Mouse (Mus musculus): ENCODE results near the gene Gm9758. TPM values are rescaled to one million over a fixed set of nuclear protein-coding genes. Genes with fewer than 3 reads are reported as not detected.
A peak's percentile ranks its signal among the peaks of the same experiment; 100 is the strongest.
"Not testable (repeated sequence)": the region's sequence is repeated elsewhere in the genome, so short reads cannot be mapped to it uniquely, and the experiment has no call there.

Gene Gm9758
- not detected in 2 replicates for polyA plus RNA-seq (2014; fragmentation: Nextera tagmentation; extraction: Ambion mirVana)

DNA sequence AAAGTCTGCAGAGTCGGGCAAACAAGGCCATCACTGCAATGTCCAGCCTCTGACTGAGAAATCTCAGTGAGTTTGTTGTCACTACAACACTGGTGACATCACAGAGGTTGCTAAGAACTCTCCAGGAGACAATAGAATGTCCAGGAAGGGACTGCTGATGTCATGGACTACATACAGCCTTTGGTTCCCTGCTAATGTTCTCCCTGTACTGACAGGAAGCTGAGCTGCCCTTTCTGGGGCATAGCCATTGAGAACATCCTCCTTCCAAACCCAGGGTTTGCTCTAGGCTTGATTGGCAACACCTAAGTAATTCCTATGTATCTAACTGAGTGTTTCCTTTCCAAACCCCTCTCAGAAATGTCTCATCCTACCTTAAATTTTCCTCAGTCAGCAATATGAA, at the start of gene Gm9758:
Gm9758 (minus strand) TSS at position 101 of the 400 bp plus-strand sequence.
- H3K9ac ChIP-seq (replicated peaks; ENCODE audit: low read length); DNase-seq (ENCODE audit: low spot score); H3K27me3 ChIP-seq (ENCODE audit: control insufficient read depth, insufficient read depth, low read length); H3K36me3 ChIP-seq (replicated peaks; ENCODE audit: control insufficient read depth, insufficient read depth, low read depth, low read length); H3K4me3 ChIP-seq (ENCODE audit: low read depth, low read length); ATAC-seq (replicated peaks; ENCODE audit: insufficient number of reproducible peaks, low FRiP score, low TSS enrichment, low read depth); H3K4me2 ChIP-seq (ENCODE audit: low read depth, low read length); H3K9me3 ChIP-seq (replicated peaks; ENCODE audit: control insufficient read depth, low read length); H3K4me1 ChIP-seq (ENCODE audit: control insufficient read depth, insufficient read depth, low read length); H3K27ac ChIP-seq (replicated peaks; ENCODE audit: low read depth, low read length): not testable (repeated sequence)
- WGBS: 42% methylated on average over 1 of the region's 1 CpGs

DNA sequence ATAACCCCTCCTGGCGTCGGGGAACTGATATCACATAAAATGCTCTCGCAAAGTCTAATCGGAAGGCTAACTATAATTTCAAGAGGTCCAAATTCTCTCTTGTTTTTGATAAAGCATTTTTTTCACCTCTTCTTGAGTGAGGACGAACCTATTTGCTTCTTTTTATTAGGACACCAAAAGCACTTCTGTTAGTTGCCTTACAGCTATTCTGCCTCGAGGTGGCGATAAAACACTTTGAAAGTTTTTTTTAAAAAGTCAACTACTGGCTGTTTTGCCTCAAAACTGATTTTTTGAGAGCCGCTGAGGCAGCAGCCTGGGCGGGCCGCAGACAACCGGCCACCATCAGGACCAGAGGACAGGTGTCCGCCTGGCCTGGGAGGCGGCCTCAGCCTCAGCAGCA, 49.1 kb upstream of the Gm9758 start:
- WGBS: 80% methylated on average over 13 of the region's 13 CpGs
- not testable (repeated sequence) for H3K27ac ChIP-seq (replicated peaks; ENCODE audit: low read depth, low read length)

DNA sequence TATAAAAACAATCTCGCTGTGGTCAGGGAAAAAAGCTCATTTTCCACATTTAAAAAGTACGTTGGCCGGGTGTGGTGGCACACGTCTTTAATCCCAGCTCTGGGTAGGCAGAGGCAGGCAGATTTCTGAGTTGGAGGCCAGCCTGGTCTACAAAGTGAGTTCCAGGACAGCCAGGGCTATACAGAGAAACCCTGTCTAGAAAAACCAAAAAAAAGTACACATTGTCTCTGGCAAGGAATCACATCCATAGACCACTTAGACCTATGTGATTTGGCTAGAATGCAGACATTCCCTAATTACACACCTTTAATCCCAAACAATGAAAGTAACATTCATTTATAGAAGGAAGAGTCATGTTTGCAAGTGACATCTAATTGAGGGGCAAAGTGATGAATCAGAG, 46.8 kb upstream of the Gm9758 start:
- H3K4me1 ChIP-seq (ENCODE audit: control insufficient read depth, insufficient read depth, low read length); H3K4me2 ChIP-seq (ENCODE audit: low read depth, low read length); ATAC-seq (replicated peaks; ENCODE audit: insufficient number of reproducible peaks, low FRiP score, low TSS enrichment, low read depth); H3K27me3 ChIP-seq (ENCODE audit: control insufficient read depth, insufficient read depth, low read length); H3K4me3 ChIP-seq (ENCODE audit: low read depth, low read length); H3K9ac ChIP-seq (replicated peaks; ENCODE audit: low read length); H3K9me3 ChIP-seq (replicated peaks; ENCODE audit: control insufficient read depth, low read length); H3K36me3 ChIP-seq (replicated peaks; ENCODE audit: control insufficient read depth, insufficient read depth, low read depth, low read length); H3K27ac ChIP-seq (replicated peaks; ENCODE audit: low read depth, low read length); DNase-seq (ENCODE audit: low spot score): not testable (repeated sequence)
- WGBS: 85% methylated on average over 4 of the region's 4 CpGs

More for the DNA sequence above, 49.1 kb upstream of the Gm9758 start:
- peak; percentile 5 for DNase-seq (ENCODE audit: low spot score)
- H3K27me3 ChIP-seq (ENCODE audit: control insufficient read depth, insufficient read depth, low read length); H3K9ac ChIP-seq (replicated peaks; ENCODE audit: low read length); H3K36me3 ChIP-seq (replicated peaks; ENCODE audit: control insufficient read depth, insufficient read depth, low read depth, low read length); H3K9me3 ChIP-seq (replicated peaks; ENCODE audit: control insufficient read depth, low read length); H3K4me2 ChIP-seq (ENCODE audit: low read depth, low read length); H3K4me1 ChIP-seq (ENCODE audit: control insufficient read depth, insufficient read depth, low read length); H3K4me3 ChIP-seq (ENCODE audit: low read depth, low read length); ATAC-seq (replicated peaks; ENCODE audit: insufficient number of reproducible peaks, low FRiP score, low TSS enrichment, low read depth): not testable (repeated sequence)

DNA sequence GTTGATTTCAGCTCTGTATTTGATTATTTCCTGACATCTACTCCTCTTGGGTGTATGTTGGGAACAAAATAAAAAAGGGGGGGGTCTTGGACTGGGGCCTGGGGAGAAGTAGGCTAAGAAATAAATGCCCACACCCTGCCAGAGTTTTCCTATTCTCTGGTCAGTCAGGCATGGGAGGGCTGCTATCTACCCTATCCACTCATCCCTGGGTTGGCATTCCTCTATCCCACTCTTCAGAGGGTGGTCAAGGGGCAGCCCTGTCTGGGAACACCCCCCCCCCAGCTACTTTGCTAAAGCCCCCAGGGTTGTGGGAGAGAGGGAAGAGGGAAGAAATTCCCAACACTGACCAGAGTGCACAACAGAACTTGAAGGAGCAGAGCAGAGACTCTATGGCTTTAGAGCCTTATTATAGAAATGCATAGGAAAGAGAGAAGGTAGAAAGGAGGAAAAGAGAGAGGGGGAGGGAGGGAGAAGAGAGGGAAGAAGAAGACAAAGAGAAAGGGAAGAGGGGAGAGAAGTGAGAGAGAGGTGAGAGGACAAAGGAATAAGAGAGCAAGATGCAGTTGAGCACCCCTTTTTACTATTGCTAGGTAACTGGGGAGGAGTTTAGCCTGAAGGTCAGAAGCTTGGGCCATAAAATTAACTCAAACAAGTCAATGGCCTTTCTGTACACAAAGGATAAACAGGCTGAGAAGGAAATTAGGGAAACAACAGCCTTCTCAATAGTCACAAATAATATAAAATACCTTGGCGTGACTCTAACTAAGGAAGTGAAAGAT, 41.4 kb upstream of the Gm9758 start:
- H3K9me3 ChIP-seq (replicated peaks; ENCODE audit: control insufficient read depth, low read length); ATAC-seq (replicated peaks; ENCODE audit: insufficient number of reproducible peaks, low FRiP score, low TSS enrichment, low read depth); H3K4me1 ChIP-seq (ENCODE audit: control insufficient read depth, insufficient read depth, low read length); H3K27me3 ChIP-seq (ENCODE audit: control insufficient read depth, insufficient read depth, low read length); H3K9ac ChIP-seq (replicated peaks; ENCODE audit: low read length); H3K27ac ChIP-seq (replicated peaks; ENCODE audit: low read depth, low read length); H3K36me3 ChIP-seq (replicated peaks; ENCODE audit: control insufficient read depth, insufficient read depth, low read depth, low read length); H3K4me3 ChIP-seq (ENCODE audit: low read depth, low read length); H3K4me2 ChIP-seq (ENCODE audit: low read depth, low read length); DNase-seq (ENCODE audit: low spot score): not testable (repeated sequence)
- 92% methylated on average over 1 of the region's 1 CpGs for WGBS

DNA sequence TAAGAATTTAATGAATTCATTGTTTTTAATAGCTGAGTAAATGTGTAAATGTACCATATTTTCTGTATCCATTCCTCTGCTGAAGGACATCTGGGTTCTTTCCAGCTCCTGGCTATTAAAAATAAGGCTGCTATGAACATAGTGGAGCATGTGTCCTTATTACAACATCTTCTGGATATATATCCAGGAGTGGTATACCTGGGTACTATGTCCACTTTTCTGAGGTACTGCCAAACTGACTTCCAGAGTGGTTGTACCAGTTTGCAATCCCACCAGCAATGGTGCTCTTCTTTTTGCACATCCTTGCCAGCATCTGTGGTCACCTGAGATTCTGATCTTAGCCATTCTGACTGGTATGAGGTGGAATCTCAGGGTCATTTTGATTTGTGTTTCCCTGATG, 38.9 kb upstream of the Gm9758 start:
- not testable (repeated sequence) for H3K27ac ChIP-seq (replicated peaks; ENCODE audit: low read depth, low read length); ATAC-seq (replicated peaks; ENCODE audit: insufficient number of reproducible peaks, low FRiP score, low TSS enrichment, low read depth); DNase-seq (ENCODE audit: low spot score); H3K9me3 ChIP-seq (replicated peaks; ENCODE audit: control insufficient read depth, low read length); H3K9ac ChIP-seq (replicated peaks; ENCODE audit: low read length); H3K36me3 ChIP-seq (replicated peaks; ENCODE audit: control insufficient read depth, insufficient read depth, low read depth, low read length); H3K4me3 ChIP-seq (ENCODE audit: low read depth, low read length); H3K4me1 ChIP-seq (ENCODE audit: control insufficient read depth, insufficient read depth, low read length); H3K27me3 ChIP-seq (ENCODE audit: control insufficient read depth, insufficient read depth, low read length); H3K4me2 ChIP-seq (ENCODE audit: low read depth, low read length)

DNA sequence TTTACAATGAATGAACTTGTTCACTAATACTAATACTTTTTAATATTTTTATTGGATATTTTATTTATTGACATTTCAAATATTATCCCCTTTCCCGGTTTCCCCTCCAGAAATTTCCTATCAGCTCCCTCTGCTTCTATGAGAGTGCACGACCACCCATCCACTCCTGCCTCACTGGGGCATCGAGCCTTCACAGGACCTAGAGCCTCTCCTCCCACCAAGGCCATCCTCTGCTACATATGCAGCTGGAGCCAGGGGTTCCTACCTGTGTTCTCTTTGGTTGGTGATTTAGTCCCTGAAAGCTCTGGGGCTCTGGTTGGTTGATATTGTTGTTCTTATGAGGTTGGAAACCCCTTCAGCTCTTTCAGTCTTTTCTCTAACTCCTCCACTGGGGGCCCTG, 38.0 kb upstream of the Gm9758 start:
- not testable (repeated sequence) for H3K27me3 ChIP-seq (ENCODE audit: control insufficient read depth, insufficient read depth, low read length); H3K9me3 ChIP-seq (replicated peaks; ENCODE audit: control insufficient read depth, low read length)

DNA sequence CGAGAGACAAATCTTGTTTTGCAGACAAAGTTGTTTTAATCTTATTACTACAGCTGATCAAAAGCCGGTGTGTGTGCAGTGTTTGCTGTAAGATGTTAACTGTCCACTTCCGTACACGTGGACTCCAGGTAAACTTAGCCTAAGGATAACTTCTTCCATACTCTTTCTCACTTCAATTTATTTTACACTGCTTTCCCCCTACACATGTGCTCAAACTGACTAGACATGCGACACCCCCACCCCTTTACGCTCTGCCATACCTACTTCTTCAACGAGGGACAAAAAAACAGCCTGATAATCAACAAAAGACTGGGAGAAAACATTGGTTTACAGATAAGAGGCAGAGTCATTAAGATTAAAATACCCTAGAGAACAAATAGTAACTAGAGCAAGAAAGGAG, 37.1 kb upstream of the Gm9758 start:
- not testable (repeated sequence) for H3K27ac ChIP-seq (replicated peaks; ENCODE audit: low read depth, low read length); DNase-seq (ENCODE audit: low spot score); H3K36me3 ChIP-seq (replicated peaks; ENCODE audit: control insufficient read depth, insufficient read depth, low read depth, low read length); H3K4me1 ChIP-seq (ENCODE audit: control insufficient read depth, insufficient read depth, low read length); H3K9ac ChIP-seq (replicated peaks; ENCODE audit: low read length); H3K9me3 ChIP-seq (replicated peaks; ENCODE audit: control insufficient read depth, low read length); H3K4me2 ChIP-seq (ENCODE audit: low read depth, low read length); H3K4me3 ChIP-seq (ENCODE audit: low read depth, low read length); H3K27me3 ChIP-seq (ENCODE audit: control insufficient read depth, insufficient read depth, low read length)
- 0 out of 2 replicates have a peak, but pooled peaks have one; percentile 67 for ATAC-seq (replicated peaks; ENCODE audit: insufficient number of reproducible peaks, low FRiP score, low TSS enrichment, low read depth)
- 65% methylated on average over 7 of the region's 7 CpGs for WGBS

More for the DNA sequence above, 38.0 kb upstream of the Gm9758 start:
- not testable (repeated sequence) for ATAC-seq (replicated peaks; ENCODE audit: insufficient number of reproducible peaks, low FRiP score, low TSS enrichment, low read depth); H3K4me3 ChIP-seq (ENCODE audit: low read depth, low read length); H3K27ac ChIP-seq (replicated peaks; ENCODE audit: low read depth, low read length); DNase-seq (ENCODE audit: low spot score); H3K4me2 ChIP-seq (ENCODE audit: low read depth, low read length); H3K4me1 ChIP-seq (ENCODE audit: control insufficient read depth, insufficient read depth, low read length); H3K9ac ChIP-seq (replicated peaks; ENCODE audit: low read length); H3K36me3 ChIP-seq (replicated peaks; ENCODE audit: control insufficient read depth, insufficient read depth, low read depth, low read length)
- WGBS: 66% methylated on average over 3 of the region's 3 CpGs

DNA sequence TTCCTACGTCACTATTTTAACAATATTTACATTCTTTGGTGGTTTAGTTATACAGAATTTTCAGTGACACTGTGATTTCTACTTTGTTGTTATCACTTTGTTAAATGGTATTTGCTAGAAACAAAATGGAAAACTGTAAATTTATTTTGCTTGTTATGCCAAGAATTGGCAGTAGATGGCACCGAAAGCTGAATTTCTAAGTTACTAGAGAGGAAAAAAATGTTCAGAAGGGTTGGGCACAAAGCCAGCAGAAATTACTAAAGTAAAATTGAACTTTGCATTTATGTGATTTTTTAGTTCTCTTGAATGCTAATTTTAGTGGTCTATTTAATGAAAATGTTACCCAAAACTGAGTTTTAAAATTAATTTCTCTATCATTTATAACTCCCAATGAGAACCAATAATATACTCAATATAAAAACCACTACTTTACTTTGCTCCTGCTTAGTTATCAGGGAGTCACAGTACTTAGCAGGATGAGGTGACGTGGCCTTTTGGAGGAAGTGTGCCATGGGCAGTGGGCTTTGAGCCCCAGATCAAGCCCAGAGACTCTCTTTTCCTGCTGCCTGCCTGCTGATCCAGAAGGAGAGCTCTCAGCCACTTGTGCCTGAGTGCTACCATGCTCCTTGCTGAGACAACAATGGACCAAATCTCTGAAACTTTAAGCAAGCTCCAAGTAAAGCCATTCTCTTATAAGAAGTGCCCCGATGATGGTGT, 32.9 kb upstream of the Gm9758 start:
- H3K4me2 ChIP-seq (ENCODE audit: low read depth, low read length); H3K9me3 ChIP-seq (replicated peaks; ENCODE audit: control insufficient read depth, low read length); DNase-seq (ENCODE audit: low spot score); H3K4me1 ChIP-seq (ENCODE audit: control insufficient read depth, insufficient read depth, low read length); H3K4me3 ChIP-seq (ENCODE audit: low read depth, low read length); H3K9ac ChIP-seq (replicated peaks; ENCODE audit: low read length); H3K27me3 ChIP-seq (ENCODE audit: control insufficient read depth, insufficient read depth, low read length); H3K27ac ChIP-seq (replicated peaks; ENCODE audit: low read depth, low read length); H3K36me3 ChIP-seq (replicated peaks; ENCODE audit: control insufficient read depth, insufficient read depth, low read depth, low read length); ATAC-seq (replicated peaks; ENCODE audit: insufficient number of reproducible peaks, low FRiP score, low TSS enrichment, low read depth): not testable (repeated sequence)
- 60% methylated on average over 4 of the region's 4 CpGs for WGBS
